Mouse (Mus musculus) megakaryocyte, embryonic 14.5 days (primary cell): ENCODE measurements at regions not wholly inside any gene's neighbourhood (a gene's known extent, or its start where the extent isn't known, plus 50 kb on each side); places are given as distances from the start of the nearest gene placed in this dataset.

Experiments
- FLI1 ChIP-seq: IDR thresholded peaks from 2 replicates; pipeline ENCODE4 v1.6.1; 2012; ENCODE audit warnings: low read length, inconsistent platforms, mixed read lengths
- GATA1 ChIP-seq: IDR thresholded peaks from 3 replicates; pipeline ENCODE4 v1.6.1; 2012; ENCODE audit warnings: mixed read lengths, low read length, inconsistent platforms, borderline replicate concordance

- TF ChIP-seq GATA1 (no peak), FLI1 (no peak)
These were observed 140.8 kb downstream of the Bod1 start for GRCm38 (mm10) chr11:31530851-31531250.
